ENCODE assay signal across 23 mouse cellular contexts in the genomic region with DNA sequence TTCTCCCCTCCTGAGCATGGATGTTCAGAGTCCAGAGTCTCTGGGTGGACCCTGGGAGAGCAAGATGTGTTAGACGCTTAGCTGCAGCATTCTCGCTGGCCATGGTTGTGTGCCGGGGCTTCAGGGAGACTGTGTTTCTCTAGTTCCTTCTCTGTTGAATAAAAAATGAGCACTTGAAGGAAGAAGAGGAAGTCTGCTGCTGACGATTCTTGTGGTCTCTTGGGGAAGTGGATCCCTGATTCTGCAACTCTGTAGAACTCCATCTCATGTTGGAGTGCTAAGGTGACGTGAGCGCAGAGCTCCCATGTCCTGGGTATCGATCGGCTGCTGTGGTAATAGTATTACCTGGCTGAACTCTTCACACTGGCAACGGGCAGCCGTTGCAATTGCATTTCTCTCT. TPM values are rescaled to one million over a fixed set of nuclear protein-coding genes. Genes with fewer than 3 reads are reported as not detected.
A peak's percentile ranks its signal among the peaks of the same experiment; 100 is the strongest.
DNase-seq lines count a peak whose midpoint lies in the region; ATAC-seq and TF ChIP-seq lines count a peak whose summit lies in the region.
"Had no signal": no experiment of that assay in that cellular context is flagged by ENCODE, and none has a peak within 500 bp of the region (broad histone marks: within the 10 kb centered on the region; RNA-seq: fewer than 3 reads in every experiment).

No protein-coding gene starts in this region.

- no peak overlapping the region for H3K4me3 ChIP-seq in heart, embryonic 10.5 days
- H3K4me3 ChIP-seq in lung, postnatal 0 days (ENCODE audit: low read depth, low read length) = no peak overlapping the region
- no peak overlapping the region for H3K4me3 ChIP-seq in forebrain, embryonic 14.5 days (ENCODE audit: low read depth, low read length)
- H3K4me3 ChIP-seq: embryonic facial prominence, embryonic 13.5 days; heart, embryonic 15.5 days; hindbrain, embryonic 10.5 days; limb, embryonic 12.5 days; liver, embryonic 15.5 days; midbrain, embryonic 10.5 days had no signal

- no peak for ATAC-seq in lung, postnatal 0 days
- peak; percentile 92 for ATAC-seq in megakaryocyte, adult 5-6 weeks (ENCODE audit: poor library complexity, severe bottlenecking)
- no peak for ATAC-seq in forebrain, embryonic 14.5 days
- ATAC-seq: forebrain, embryonic 16.5 days; Patski had no signal

- no peak for TF ChIP-seq EP300 in lung, postnatal 0 days (IDR thresholded peaks at IDR 0.05)

- H3K9ac ChIP-seq in lung, postnatal 0 days (replicated peaks; ENCODE audit: low read depth) = no peak overlapping the region
- H3K9ac ChIP-seq in forebrain, embryonic 14.5 days (ENCODE audit: low read length) = no peak overlapping the region
- H3K9ac ChIP-seq: embryonic facial prominence, embryonic 13.5 days; heart, embryonic 15.5 days; limb, embryonic 12.5 days; liver, embryonic 15.5 days had no signal

- 82% methylated on average over 10 of the region's 10 CpGs for WGBS in heart, embryonic 10.5 days
- WGBS in lung, postnatal 0 days = 75% methylated on average over 10 of the region's 10 CpGs
- WGBS in forebrain, embryonic 14.5 days = 93% methylated on average over 10 of the region's 10 CpGs

- no peak overlapping the region for H3K4me2 ChIP-seq in lung, postnatal 0 days (replicated peaks; ENCODE audit: low read depth, low read length)
- H3K4me2 ChIP-seq in forebrain, embryonic 14.5 days (ENCODE audit: low read length) = no peak overlapping the region
- H3K4me2 ChIP-seq: embryonic facial prominence, embryonic 13.5 days; heart, embryonic 15.5 days; limb, embryonic 12.5 days; liver, embryonic 15.5 days had no signal

- H3K27ac ChIP-seq in heart, embryonic 10.5 days = no peak overlapping the region
- H3K27ac ChIP-seq in lung, postnatal 0 days (ENCODE audit: low read length) = no peak overlapping the region
- H3K27ac ChIP-seq in forebrain, embryonic 14.5 days (ENCODE audit: low read depth, low read length) = no peak overlapping the region
- H3K27ac ChIP-seq: embryonic facial prominence, embryonic 13.5 days; heart, embryonic 15.5 days; hindbrain, embryonic 10.5 days; limb, embryonic 12.5 days; liver, embryonic 15.5 days; midbrain, embryonic 10.5 days had no signal

- H3K27me3 ChIP-seq in heart, embryonic 10.5 days (ENCODE audit: insufficient read depth, poor library complexity, severe bottlenecking) = 0 out of 2 replicates have a peak, but pooled peaks cover 5% of the 10 kb centered on the region
- no peaks in the 10 kb centered on the region for H3K27me3 ChIP-seq in lung, postnatal 0 days (replicated peaks; ENCODE audit: insufficient read depth, low read length)
- no peaks in the 10 kb centered on the region for H3K27me3 ChIP-seq in forebrain, embryonic 14.5 days (replicated peaks; ENCODE audit: control insufficient read depth, insufficient read depth, low read length)
- H3K27me3 ChIP-seq: embryonic facial prominence, embryonic 13.5 days; heart, embryonic 15.5 days; limb, embryonic 12.5 days; liver, embryonic 15.5 days had no signal

- H3K36me3 ChIP-seq in heart, embryonic 10.5 days = no peaks in the 10 kb centered on the region
- H3K36me3 ChIP-seq in lung, postnatal 0 days (ENCODE audit: insufficient read depth, low read length) = no peaks in the 10 kb centered on the region
- H3K36me3 ChIP-seq in forebrain, embryonic 14.5 days (ENCODE audit: control insufficient read depth, insufficient read depth, low read length) = no peaks in the 10 kb centered on the region
- H3K36me3 ChIP-seq: embryonic facial prominence, embryonic 13.5 days; heart, embryonic 15.5 days; hindbrain, embryonic 10.5 days; limb, embryonic 12.5 days; liver, embryonic 15.5 days; midbrain, embryonic 10.5 days had no signal

- H3K9me3 ChIP-seq in heart, embryonic 10.5 days = no peaks in the 10 kb centered on the region
- no peaks in the 10 kb centered on the region for H3K9me3 ChIP-seq in lung, postnatal 0 days (ENCODE audit: low read length)
- H3K9me3 ChIP-seq in forebrain, embryonic 14.5 days (replicated peaks; ENCODE audit: control insufficient read depth, low read length) = no peaks in the 10 kb centered on the region
- H3K9me3 ChIP-seq: embryonic facial prominence, embryonic 13.5 days; heart, embryonic 15.5 days; hindbrain, embryonic 10.5 days; limb, embryonic 12.5 days; liver, embryonic 15.5 days; midbrain, embryonic 10.5 days had no signal

- no peak for TF ChIP-seq CTCF in lung, postnatal 0 days (IDR thresholded peaks at IDR 0.05)

- peak; percentile 18 to 39 for DNase-seq in heart, adult 9 months (ENCODE audit: low spot score in 2 of 2)
- DNase-seq in heart, embryonic 10.5 days (ENCODE audit: low spot score) = no peak
- peak; percentile 19 for DNase-seq in lung, postnatal 0 days (ENCODE audit: low spot score)
- DNase-seq in lung, postnatal 10 days = no peak
- DNase-seq in MEL-GATA-1-ER (ENCODE audit: extremely low read depth, low read depth) = peak; percentile 6
- no peak for DNase-seq in forebrain, embryonic 14.5 days (ENCODE audit: low spot score)
- DNase-seq in urinary bladder, postnatal 36 days (ENCODE audit: low spot score in 2 of 2) = no peak
- DNase-seq: adrenal gland, postnatal 10 days; cerebellum, adult 8-10 months; kidney, adult 18-20 months; kidney, postnatal 25 days; retina, postnatal 1 day; thymus, postnatal 14 days had no signal

- no peaks in the 10 kb centered on the region for H3K4me1 ChIP-seq in heart, embryonic 10.5 days
- no peaks in the 10 kb centered on the region for H3K4me1 ChIP-seq in lung, postnatal 0 days (ENCODE audit: insufficient read depth, low read depth, low read length)
- H3K4me1 ChIP-seq in forebrain, embryonic 14.5 days (ENCODE audit: control insufficient read depth, insufficient read depth, low read length) = no peaks in the 10 kb centered on the region
- H3K4me1 ChIP-seq: embryonic facial prominence, embryonic 13.5 days; heart, embryonic 15.5 days; hindbrain, embryonic 10.5 days; liver, embryonic 15.5 days; midbrain, embryonic 10.5 days had no signal

RNA-seq across cellular contexts. Expression of a gene that starts 59.5 kb away (rescaled TPM):
- polyA plus RNA-seq in heart, embryonic 10.5 days (2016; fragmentation: Nextera tagmentation; extraction: Ambion mirVana) = 0.23 and 0.39 TPM in 2 replicates
- polyA plus RNA-seq in lung, postnatal 0 days (2015; fragmentation: Nextera tagmentation; extraction: Ambion mirVana) = 1.4 and 2.0 TPM in 2 replicates
- total RNA-seq in megakaryocyte, adult 5-6 weeks (2015) = not detected in 2 replicates
- not detected in 2 replicates for total RNA-seq in megakaryocyte, adult 5-6 weeks (2017)
- polyA plus RNA-seq in forebrain, embryonic 14.5 days (2014; fragmentation: Nextera tagmentation; extraction: Ambion mirVana) = 0.35 and 0.36 TPM in 2 replicates
- total RNA-seq: gastrocnemius, adult 18-20 months had no signal
- polyA plus RNA-seq: Patski had no signal

Comparison
In these comparisons a context has a peak if more than half of its experiments do, and no peak if none do; other contexts are left out.
1. DNase-seq: peak in heart, adult 9 months (2 of 2), lung, postnatal 0 days (single experiment) and MEL-GATA-1-ER (single experiment); none in heart, embryonic 10.5 days (single experiment), lung, postnatal 10 days (single experiment), forebrain, embryonic 14.5 days (single experiment) and urinary bladder, postnatal 36 days (0 of 2).